Mouse (Mus musculus) testis, adult 2 months (tissue): ENCODE measurements around the gene Ddah1.

Experiments
- CTCF ChIP-seq: fragments of 200-500 bp; IDR thresholded peaks from 2 replicates; pipeline ENCODE4 v1.5.1; 2012; ENCODE audit warnings: low read depth, mild to moderate bottlenecking, inconsistent platforms, low read length, moderate library complexity; ENCODE audit not compliant: control insufficient read depth, insufficient read depth, insufficient replicate concordance
- POLR2A ChIP-seq: fragments of 200-500 bp; IDR thresholded peaks from 2 replicates; pipeline ENCODE4 v1.6.1; 2012; ENCODE audit warnings: low read depth, mild to moderate bottlenecking, inconsistent platforms, low read length, moderate library complexity; ENCODE audit not compliant: control insufficient read depth

DNA sequence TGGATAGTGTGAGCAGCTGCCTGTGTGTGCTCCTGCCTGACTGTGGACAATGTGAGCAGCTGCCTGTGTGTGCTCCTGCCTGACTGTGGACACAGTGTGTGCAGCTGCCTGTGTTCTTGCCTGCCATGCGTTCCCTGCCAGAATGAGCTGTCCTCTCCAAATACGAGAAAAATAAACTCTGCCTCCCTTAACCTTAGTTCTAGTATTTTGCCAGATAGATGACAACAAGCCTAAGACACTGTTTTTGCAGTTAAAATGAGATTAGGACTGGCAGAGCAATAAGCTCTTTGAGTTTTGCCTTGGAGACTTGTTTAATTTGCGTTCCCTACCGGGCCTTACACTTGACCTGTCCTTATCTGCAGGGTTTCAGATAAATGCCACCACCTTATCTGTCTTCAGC, 63.7 kb downstream of the Ddah1 start:
- TF ChIP-seq CTCF (no peak), POLR2A (no peak)
